Mouse (Mus musculus) forebrain, embryonic 15.5 days (tissue): ENCODE measurements around the gene Aph1a. TPM values are rescaled to one million over a fixed set of nuclear protein-coding genes. Genes with fewer than 3 reads are reported as not detected.
"Not testable (repeated sequence)": the region's sequence is repeated elsewhere in the genome, so short reads cannot be mapped to it uniquely, and the experiment has no call there.

Source experiments
- ATAC-seq: fragments of 200-750 bp; cut with Nextera tagmentation; replicated peaks from 2 replicates; pipeline ENCODE4 v1.8.0; 2017; ENCODE audit warnings: mild to moderate bottlenecking, moderate TSS enrichment, moderate library complexity
- H3K27ac ChIP-seq: fragments of 300-500 bp; sonication (generic); replicated peaks from 2 replicates; pipeline ENCODE4 v1.5.1; 2015; ENCODE audit warnings: mild to moderate bottlenecking, inconsistent platforms
- H3K27me3 ChIP-seq: fragments of 300-500 bp; sonication (generic); 2 replicates; pipeline ENCODE4 v1.6.1; 2015; ENCODE audit warnings: inconsistent platforms
- H3K36me3 ChIP-seq: fragments of 300-500 bp; sonication (generic); 2 replicates; pipeline ENCODE4 v1.6.1; 2015; ENCODE audit warnings: mild to moderate bottlenecking, inconsistent platforms
- H3K4me1 ChIP-seq: fragments of 300-500 bp; sonication (generic); 2 replicates; pipeline ENCODE4 v1.6.1; 2015; ENCODE audit warnings: inconsistent platforms
- H3K4me2 ChIP-seq: fragments of 300-500 bp; sonication (generic); replicated peaks from 2 replicates; pipeline ENCODE4 v1.6.1; 2015; ENCODE audit warnings: mild to moderate bottlenecking, inconsistent platforms
- H3K4me3 ChIP-seq: fragments of 300-500 bp; sonication (generic); 2 replicates; pipeline ENCODE4 v1.5.1; 2015; ENCODE audit warnings: mild to moderate bottlenecking, inconsistent platforms
- H3K9ac ChIP-seq: fragments of 300-500 bp; sonication (generic); replicated peaks from 2 replicates; pipeline ENCODE4 v1.6.1; 2015; ENCODE audit warnings: mild to moderate bottlenecking, inconsistent platforms
- H3K9me3 ChIP-seq: fragments of 300-500 bp; sonication (generic); 2 replicates; pipeline ENCODE4 v1.6.1; 2016; ENCODE audit warnings: inconsistent platforms
- WGBS: fragments of 180-500 bp; shearing (Covaris S2); methylation state at CpG from one replicate; pipeline ENCODE4 v1.1.7; 2015; ENCODE audit warnings: mixed read lengths; 5-methylcytosine and 5-hydroxymethylcytosine counted together
- polyA plus RNA-seq: library from polyadenylated mRNA; unstranded; fragments of >200 nt; fragmentation: Nextera tagmentation; extraction: Ambion mirVana; gene quantifications from 2 replicates; pipeline ENCODE4 v1.2.1, GENCODE M21; 2015

The Aph1a gene
- polyA plus RNA-seq: 31.3 and 39.8 TPM in 2 replicates

DNA sequence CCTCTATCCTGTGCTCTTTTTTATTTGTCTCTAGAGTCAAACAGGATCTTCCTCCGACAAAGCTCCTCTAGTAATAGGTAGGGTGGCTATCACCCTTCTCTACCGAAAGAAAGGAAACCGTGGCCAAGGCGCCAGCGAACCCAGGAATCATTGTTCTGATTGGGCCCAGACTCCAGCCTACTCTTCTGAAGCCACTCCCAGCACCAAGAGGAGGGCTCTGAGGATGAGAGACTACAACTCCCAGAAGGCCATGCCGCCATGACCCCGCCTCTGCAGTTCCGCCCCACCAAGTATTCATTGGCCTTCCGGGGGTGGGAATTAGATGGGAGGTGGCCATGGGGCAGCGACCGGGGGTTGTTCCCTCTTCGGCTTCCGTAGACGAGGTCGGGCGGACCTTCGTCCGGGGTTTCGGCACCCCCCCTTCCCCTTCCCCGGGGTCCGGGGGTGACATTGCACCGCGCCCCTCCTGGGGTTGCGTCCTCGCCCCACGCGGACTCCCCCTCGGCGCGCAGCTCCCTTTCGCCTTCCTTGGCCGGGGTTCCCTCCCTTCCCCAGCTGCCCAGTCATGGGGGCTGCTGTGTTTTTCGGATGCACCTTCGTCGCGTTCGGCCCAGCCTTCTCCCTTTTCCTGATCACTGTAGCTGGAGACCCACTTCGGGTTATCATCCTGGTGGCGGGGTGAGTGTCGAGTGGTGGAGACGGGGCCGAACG is at the start of gene Aph1a:
Gene Aph1a, plus strand, starts transcription at position 364 of the 711 bp plus-strand sequence.
- not testable (repeated sequence) for H3K9me3 ChIP-seq, H3K36me3 ChIP-seq, H3K27me3 ChIP-seq
- WGBS: under 1% methylated on average over 27 of the region's 43 CpGs
- peak within 1 kb of the TSS; percentile 61 for H3K4me2 ChIP-seq
- peak within 1 kb of the TSS; percentile 80 for H3K27ac ChIP-seq
- peak; percentile 99 for ATAC-seq
- H3K4me3 ChIP-seq: peak within 1 kb of the TSS; percentile 54
- H3K9ac ChIP-seq: peak within 1 kb of the TSS; percentile 54
- H3K4me1 ChIP-seq: peaks cover 18% of the 10 kb centered on the region

DNA sequence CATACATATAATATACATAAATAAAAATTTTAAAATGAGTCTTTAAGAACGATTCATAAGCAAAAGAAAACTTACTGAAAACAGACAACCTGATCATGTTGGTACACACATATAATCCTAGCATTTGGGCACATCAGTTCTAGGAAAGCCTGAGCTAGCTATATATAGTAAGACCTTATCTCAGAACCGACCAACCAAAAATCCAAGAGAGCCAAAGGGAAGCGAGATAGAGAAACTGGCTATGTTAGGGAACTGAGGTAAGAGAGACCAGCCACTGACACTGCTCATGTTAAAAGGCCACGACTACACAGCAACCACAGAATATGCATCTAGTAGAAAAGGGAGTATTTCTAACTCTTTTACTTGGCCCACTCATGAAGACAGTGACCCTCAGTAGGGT is 43.2 kb upstream of the Aph1a start:
- Histone ChIP-seq H3K27ac (no peak overlapping the region), H3K27me3 (no peaks in the 10 kb centered on the region), H3K9me3 (no peaks in the 10 kb centered on the region), H3K4me1 (peaks cover 12% of the 10 kb centered on the region), H3K4me3 (no peak overlapping the region), H3K4me2 (no peak overlapping the region), H3K9ac (no peak overlapping the region), H3K36me3 (peaks cover 74% of the 10 kb centered on the region)
- 88% methylated on average over 4 of the region's 4 CpGs for WGBS
- no peak for ATAC-seq

DNA sequence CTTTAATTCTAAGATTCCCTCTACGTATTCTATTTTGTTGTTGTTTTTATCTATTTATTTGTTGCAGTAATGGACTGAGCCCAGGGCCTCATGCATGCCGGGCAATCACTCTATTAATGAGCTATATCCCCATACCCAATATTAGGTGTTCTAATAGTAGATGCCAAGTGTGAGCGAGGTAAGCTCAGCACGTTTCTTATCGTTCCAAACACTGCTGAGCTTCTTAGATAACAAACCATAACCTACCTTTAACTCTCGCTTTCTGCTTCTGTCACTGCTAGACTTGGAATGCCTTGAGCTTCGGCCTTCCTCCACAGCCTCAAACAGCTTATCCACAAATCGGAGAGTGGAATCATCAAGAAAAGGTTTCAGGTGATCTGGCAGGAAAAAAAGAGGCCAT is 42.5 kb upstream of the Aph1a start:
- ATAC-seq: no peak
- no peak overlapping the region for H3K4me3 ChIP-seq
- no peaks in the 10 kb centered on the region for H3K9me3 ChIP-seq
- no peaks in the 10 kb centered on the region for H3K27me3 ChIP-seq
- no peak overlapping the region for H3K27ac ChIP-seq
- no peak overlapping the region for H3K4me2 ChIP-seq
- 95% methylated on average over 8 of the region's 8 CpGs for WGBS
- H3K9ac ChIP-seq: no peak overlapping the region
- H3K4me1 ChIP-seq: peaks cover 15% of the 10 kb centered on the region
- peaks cover 68% of the 10 kb centered on the region for H3K36me3 ChIP-seq

DNA sequence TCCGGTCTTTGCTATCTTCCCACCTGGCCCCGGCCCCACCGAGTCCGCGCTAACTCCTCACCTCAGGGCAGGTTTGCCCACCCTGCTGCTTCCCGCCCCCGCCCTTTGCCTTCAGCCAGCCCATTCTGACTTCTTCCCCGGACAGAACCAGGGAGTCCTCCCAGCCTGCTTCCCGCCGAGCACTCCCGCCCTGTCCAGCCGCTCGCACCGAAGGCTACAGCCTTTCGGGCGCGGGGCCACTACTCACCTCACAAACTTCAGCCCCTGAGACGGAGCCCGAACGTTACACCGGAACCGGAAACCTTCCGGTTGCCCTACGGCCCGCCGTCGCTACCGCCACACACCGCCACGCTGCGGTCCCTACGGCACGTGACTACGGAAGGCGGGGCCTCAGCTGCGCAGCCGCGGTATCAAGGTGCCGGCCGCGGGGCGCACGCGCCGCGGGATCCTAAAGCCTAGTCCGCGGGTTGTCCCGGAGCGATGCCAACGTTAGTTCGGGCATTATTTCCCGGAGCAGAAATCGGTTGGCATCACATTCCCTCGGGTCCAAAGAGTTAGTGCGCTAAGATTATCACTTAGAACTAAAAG is 38.2 kb upstream of the Aph1a start, which contains the start of gene Prpf3:
Gene Prpf3, minus strand, starts transcription at position 384 of the 588 bp plus-strand sequence.
- Histone ChIP-seq H3K9me3 (no peaks in the 10 kb centered on the region), H3K4me1 (peaks cover 18% of the 10 kb centered on the region), H3K36me3 (peaks cover 27% of the 10 kb centered on the region), H3K9ac (peak within 1 kb of the TSS; percentile 87), H3K4me3 (peak within 1 kb of the TSS; percentile 95), H3K27me3 (no peaks in the 10 kb centered on the region), H3K4me2 (peak within 1 kb of the TSS; percentile 76), H3K27ac (peak within 1 kb of the TSS; percentile 72)
- WGBS: under 1% methylated on average over 56 of the region's 56 CpGs
- peak; percentile 99 for ATAC-seq

DNA sequence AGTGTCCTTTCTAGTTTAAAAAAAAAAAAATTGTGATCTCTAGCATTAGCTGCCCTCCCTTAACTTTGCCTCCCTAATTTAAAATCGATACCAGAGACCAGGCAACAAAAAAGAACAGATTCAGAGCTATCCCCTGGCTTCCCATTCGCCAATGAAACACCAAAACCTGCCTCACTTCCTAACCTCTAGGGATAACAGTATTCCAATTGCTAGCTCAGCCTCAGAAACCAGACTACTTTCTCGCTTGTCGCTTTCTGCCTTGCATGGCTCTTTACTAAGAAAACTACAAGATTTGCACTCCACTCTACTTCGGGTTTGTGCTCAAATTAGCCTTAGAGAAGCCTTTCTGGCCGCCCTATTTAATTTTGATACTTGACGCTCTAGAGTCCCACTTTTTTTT is 37.7 kb upstream of the Aph1a start:
- no peaks in the 10 kb centered on the region for H3K9me3 ChIP-seq
- peak overlapping the region; percentile 95 for H3K4me3 ChIP-seq
- H3K4me2 ChIP-seq: peak overlapping the region; percentile 76
- peaks cover 18% of the 10 kb centered on the region for H3K4me1 ChIP-seq
- H3K27ac ChIP-seq: peak overlapping the region; percentile 72
- H3K27me3 ChIP-seq: no peaks in the 10 kb centered on the region
- H3K9ac ChIP-seq: peak overlapping the region; percentile 87
- H3K36me3 ChIP-seq: peaks cover 21% of the 10 kb centered on the region
- no peak; the same call in 1 of the 2 replicates for ATAC-seq
- WGBS: 25% methylated on average over 7 of the region's 7 CpGs

DNA sequence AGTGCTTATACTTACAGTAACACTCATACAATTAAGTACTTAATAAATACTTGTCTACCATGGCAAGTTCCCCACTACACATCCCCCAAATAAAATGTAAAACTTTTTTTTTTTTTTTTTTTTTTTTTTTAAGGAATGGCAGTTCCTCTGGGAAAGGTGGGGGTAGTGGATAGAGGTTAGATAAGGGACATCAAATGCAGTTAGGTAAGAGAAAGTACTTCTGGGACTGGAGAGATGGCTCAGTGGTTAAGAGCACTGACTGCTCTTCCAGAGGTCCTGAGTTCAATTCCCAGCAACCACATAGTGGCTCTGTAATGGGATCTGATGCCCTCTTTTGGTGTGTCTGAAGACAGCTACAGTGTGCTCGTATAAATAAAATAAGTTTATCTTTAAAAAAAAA is 36.7 kb upstream of the Aph1a start:
- not testable (repeated sequence) for ATAC-seq
- WGBS: 72% methylated on average over 1 of the region's 1 CpGs

DNA sequence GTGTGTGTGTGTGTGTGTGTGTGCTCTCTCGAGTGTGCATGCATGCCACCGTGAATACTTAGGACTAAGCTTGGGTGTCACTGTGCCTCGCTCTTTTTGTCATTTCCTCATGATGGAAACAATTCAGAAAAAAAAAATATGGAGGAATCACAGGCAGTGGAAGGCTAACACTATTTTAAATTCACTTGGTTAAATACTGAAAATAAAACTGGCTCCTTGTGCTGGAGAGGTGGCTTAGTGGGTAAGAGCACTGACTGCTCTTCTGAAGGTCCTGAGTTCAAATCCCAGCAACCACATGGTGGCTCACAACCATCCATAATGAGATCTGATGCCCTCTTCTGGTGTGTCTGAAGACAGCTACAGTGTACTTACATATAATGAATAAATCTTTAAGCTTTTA is 35.5 kb upstream of the Aph1a start:
- peaks cover 18% of the 10 kb centered on the region for H3K4me1 ChIP-seq
- H3K27ac ChIP-seq, H3K27me3 ChIP-seq, H3K36me3 ChIP-seq, H3K9ac ChIP-seq, H3K4me2 ChIP-seq, H3K9me3 ChIP-seq, ATAC-seq, H3K4me3 ChIP-seq: not testable (repeated sequence)
- WGBS: 91% methylated on average over 3 of the region's 3 CpGs

More for the DNA sequence above, 36.7 kb upstream of the Aph1a start:
- H3K27me3 ChIP-seq, H3K9me3 ChIP-seq, H3K27ac ChIP-seq, H3K4me3 ChIP-seq, H3K4me2 ChIP-seq, H3K9ac ChIP-seq: not testable (repeated sequence)
- peaks cover 18% of the 10 kb centered on the region for H3K4me1 ChIP-seq
- peaks cover 16% of the 10 kb centered on the region for H3K36me3 ChIP-seq

DNA sequence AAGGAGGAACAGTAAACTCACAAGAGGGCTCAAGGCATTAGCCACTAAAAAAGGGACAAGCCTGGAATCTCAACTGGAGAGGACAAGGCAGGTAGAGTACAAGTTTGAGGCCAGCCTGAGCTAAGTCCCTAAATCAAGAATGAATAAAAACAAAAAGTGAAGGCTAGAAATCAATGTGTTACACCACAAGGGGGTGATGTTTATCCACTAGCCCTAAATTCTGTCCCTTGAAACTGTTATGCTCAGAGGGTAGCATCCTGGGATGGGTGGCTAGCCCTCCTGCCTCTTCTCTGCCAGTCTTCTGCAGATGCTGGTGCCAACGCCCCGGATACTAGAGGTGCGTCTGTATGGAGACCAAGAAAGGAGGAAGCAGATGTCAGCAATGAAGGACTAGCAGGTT is 33.4 kb upstream of the Aph1a start:
- no peak overlapping the region for H3K4me3 ChIP-seq
- H3K9me3 ChIP-seq: no peaks in the 10 kb centered on the region
- ATAC-seq: no peak
- peaks cover 12% of the 10 kb centered on the region; the same call in 1 of the 2 replicates for H3K36me3 ChIP-seq
- no peaks in the 10 kb centered on the region for H3K27me3 ChIP-seq
- WGBS: 85% methylated on average over 3 of the region's 3 CpGs
- no peak overlapping the region for H3K9ac ChIP-seq
- H3K4me1 ChIP-seq: peaks cover 7% of the 10 kb centered on the region
- H3K27ac ChIP-seq: no peak overlapping the region
- no peak overlapping the region for H3K4me2 ChIP-seq

DNA sequence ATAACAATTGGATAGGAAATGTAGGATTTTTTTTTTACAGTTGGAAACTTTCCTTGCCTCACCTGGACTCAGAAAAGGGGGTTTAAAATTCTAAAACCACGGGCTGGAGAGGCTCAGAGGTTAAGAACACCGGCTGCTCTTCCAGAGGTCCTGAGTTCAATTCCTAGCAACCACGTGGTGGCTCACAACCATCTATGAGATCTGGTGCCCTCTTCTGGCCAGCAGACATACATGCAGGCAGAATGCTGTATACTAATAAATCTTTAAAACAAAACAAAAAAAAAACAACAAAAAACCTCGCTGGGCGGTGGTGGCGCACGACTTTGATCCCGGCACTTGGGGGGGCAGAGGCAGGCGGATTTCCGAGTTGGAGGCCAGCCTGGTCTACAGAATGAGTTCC is 32.6 kb upstream of the Aph1a start:
- H3K27me3 ChIP-seq: no peaks in the 10 kb centered on the region
- H3K9me3 ChIP-seq: no peaks in the 10 kb centered on the region
- H3K4me1 ChIP-seq: peaks cover 4% of the 10 kb centered on the region
- H3K27ac ChIP-seq: no peak overlapping the region
- H3K36me3 ChIP-seq: peaks cover 15% of the 10 kb centered on the region; the same call in 1 of the 2 replicates
- ATAC-seq: no peak
- WGBS: 79% methylated on average over 10 of the region's 10 CpGs
- H3K4me2 ChIP-seq: no peak overlapping the region
- H3K4me3 ChIP-seq: no peak overlapping the region
- no peak overlapping the region for H3K9ac ChIP-seq

DNA sequence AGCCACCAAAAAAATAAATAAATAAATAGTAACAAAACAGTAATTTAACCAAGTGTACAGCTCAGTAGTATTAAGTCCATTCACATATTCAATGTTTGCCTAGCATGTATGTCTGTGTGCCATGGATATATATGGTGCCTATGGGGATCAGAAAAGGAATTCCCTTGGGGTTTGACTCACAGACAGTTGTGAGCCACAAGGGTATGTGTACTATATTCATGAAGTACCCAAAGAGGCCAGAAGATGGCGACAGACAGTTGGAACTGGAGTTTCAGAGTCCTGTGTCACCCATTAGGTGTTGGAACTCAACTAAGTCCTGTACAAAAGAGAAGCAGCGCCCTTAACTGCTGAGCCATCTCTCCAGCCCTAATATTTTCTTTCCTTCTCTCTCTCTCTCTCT is 32.0 kb upstream of the Aph1a start:
- ATAC-seq: 0 out of 2 replicates have a peak, but pooled peaks have one; percentile 46
- WGBS: 27% methylated on average over 2 of the region's 2 CpGs
- Histone ChIP-seq H3K9me3 (no peaks in the 10 kb centered on the region), H3K27me3 (no peaks in the 10 kb centered on the region), H3K36me3 (peaks cover 15% of the 10 kb centered on the region; the same call in 1 of the 2 replicates), H3K4me1 (no peaks in the 10 kb centered on the region), H3K9ac (no peak overlapping the region), H3K4me2 (no peak overlapping the region), H3K4me3 (no peak overlapping the region), H3K27ac (no peak overlapping the region)

DNA sequence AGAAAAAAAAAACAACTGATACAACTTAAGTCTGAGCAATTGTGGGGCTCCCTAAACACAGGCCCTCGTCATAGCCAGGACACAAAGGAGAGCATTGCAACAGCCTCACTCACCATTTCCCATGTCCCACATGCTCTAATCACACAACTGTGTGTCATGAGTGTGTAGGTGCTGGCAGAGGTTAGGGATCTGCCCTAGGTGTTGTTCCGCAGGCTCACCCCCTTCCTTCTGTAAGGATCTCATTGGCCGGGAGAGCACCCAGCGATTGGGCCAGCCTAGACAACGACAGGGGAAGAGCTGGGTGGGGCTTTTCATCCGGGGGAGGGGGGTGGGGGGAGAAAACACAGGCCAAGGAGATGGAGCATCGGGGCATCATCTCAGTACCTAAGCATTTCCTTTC is 30.2 kb upstream of the Aph1a start:
- Histone ChIP-seq H3K9ac (no peak overlapping the region), H3K36me3 (peaks cover 23% of the 10 kb centered on the region; the same call in 1 of the 2 replicates), H3K27me3 (no peaks in the 10 kb centered on the region), H3K4me3 (no peak overlapping the region), H3K9me3 (no peaks in the 10 kb centered on the region), H3K27ac (no peak overlapping the region), H3K4me2 (no peak overlapping the region), H3K4me1 (no peaks in the 10 kb centered on the region)
- 76% methylated on average over 7 of the region's 7 CpGs for WGBS
- no peak for ATAC-seq

DNA sequence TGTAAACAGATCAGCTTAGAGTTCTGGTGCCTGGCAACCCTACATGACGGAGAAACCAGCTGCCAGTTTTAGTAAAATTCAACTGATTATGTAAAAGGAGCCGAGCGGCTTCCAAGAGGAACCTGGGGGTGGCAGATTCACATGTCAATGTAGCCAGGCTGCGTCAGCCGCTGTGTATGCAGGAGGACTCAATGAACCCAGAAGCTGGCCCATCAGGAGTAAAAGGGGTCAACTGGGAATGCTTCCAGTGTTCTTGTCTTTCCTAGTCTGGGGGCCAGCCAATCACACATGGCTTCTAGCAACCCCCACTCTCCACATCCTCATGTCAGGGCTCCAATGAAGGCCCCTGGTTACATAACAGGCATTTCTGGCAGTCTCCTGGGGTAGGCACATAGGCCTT is 28.7 kb upstream of the Aph1a start:
- no peaks in the 10 kb centered on the region for H3K9me3 ChIP-seq

More for the DNA sequence above, 28.7 kb upstream of the Aph1a start:
- Histone ChIP-seq H3K9ac (no peak overlapping the region), H3K27ac (no peak overlapping the region), H3K36me3 (peaks cover 31% of the 10 kb centered on the region; the same call in 1 of the 2 replicates), H3K4me3 (no peak overlapping the region), H3K27me3 (no peaks in the 10 kb centered on the region), H3K4me2 (no peak overlapping the region), H3K4me1 (no peaks in the 10 kb centered on the region)
- 93% methylated on average over 5 of the region's 5 CpGs for WGBS
- no peak for ATAC-seq
